Mouse (Mus musculus) hindbrain, embryonic 11.5 days (tissue): ENCODE data around the gene Acot5. TPM values are rescaled to one million over a fixed set of nuclear protein-coding genes. Genes with fewer than 3 reads are reported as not detected.

Experiments
- ATAC-seq: fragments of 200-750 bp; cut with Nextera tagmentation; 2 replicates; pipeline ENCODE4 v1.8.0; 2017; ENCODE audit warnings: mild to moderate bottlenecking, moderate TSS enrichment, moderate library complexity; ENCODE audit not compliant: low FRiP score
- DNase-seq: peaks from one replicate; pipeline ENCODE4 v3.0.0-alpha.2; 2015; ENCODE audit warnings: low spot score
- H3K27ac ChIP-seq: fragments of 300-500 bp; sonication (generic); 2 replicates; pipeline ENCODE4 v1.5.1; 2014; ENCODE audit warnings: mild to moderate bottlenecking, low read depth, low read length
- H3K27me3 ChIP-seq: fragments of 300-500 bp; sonication (generic); 2 replicates; pipeline ENCODE4 v1.6.1; 2014; ENCODE audit warnings: mild to moderate bottlenecking, low read length, moderate library complexity, mixed read lengths; ENCODE audit not compliant: control insufficient read depth, insufficient read depth
- H3K36me3 ChIP-seq: fragments of 300-500 bp; sonication (generic); 2 replicates; pipeline ENCODE4 v1.6.1; 2014; ENCODE audit warnings: mild to moderate bottlenecking, low read length, moderate library complexity, mixed read lengths; ENCODE audit not compliant: control insufficient read depth, insufficient read depth
- H3K4me1 ChIP-seq: fragments of 300-500 bp; sonication (generic); replicated peaks from 2 replicates; pipeline ENCODE4 v1.6.1; 2014; ENCODE audit warnings: low read length, mixed read lengths; ENCODE audit not compliant: control insufficient read depth, insufficient read depth
- H3K4me2 ChIP-seq: fragments of 300-500 bp; sonication (generic); replicated peaks from 2 replicates; pipeline ENCODE4 v1.6.1; 2014; ENCODE audit warnings: mild to moderate bottlenecking, low read depth, low read length
- H3K4me3 ChIP-seq: fragments of 300-500 bp; sonication (generic); 2 replicates; pipeline ENCODE4 v1.5.1; 2014; ENCODE audit warnings: low read depth, low read length
- H3K9ac ChIP-seq: fragments of 300-500 bp; sonication (generic); 2 replicates; pipeline ENCODE4 v1.6.1; 2014; ENCODE audit warnings: low read depth, low read length
- H3K9me3 ChIP-seq: fragments of 300-500 bp; sonication (generic); 2 replicates; pipeline ENCODE4 v1.6.1; 2016; ENCODE audit warnings: low read length; ENCODE audit not compliant: control insufficient read depth
- WGBS: fragments of 180-500 bp; shearing (Covaris S2); extraction: QIAGEN DNeasy Blood & Tissue Kit; methylation state at CpG from one replicate; pipeline ENCODE4 v1.1.7; 2014; 5-methylcytosine and 5-hydroxymethylcytosine counted together
- polyA plus RNA-seq: library from polyadenylated mRNA; unstranded; fragments of >200 nt; fragmentation: Nextera tagmentation; extraction: Ambion mirVana; gene quantifications from 2 replicates; pipeline ENCODE4 v1.2.1, GENCODE M21; 2014

Acot5 gene
- polyA plus RNA-seq, 1 experiment from 2014 or later, result not detected

DNA sequence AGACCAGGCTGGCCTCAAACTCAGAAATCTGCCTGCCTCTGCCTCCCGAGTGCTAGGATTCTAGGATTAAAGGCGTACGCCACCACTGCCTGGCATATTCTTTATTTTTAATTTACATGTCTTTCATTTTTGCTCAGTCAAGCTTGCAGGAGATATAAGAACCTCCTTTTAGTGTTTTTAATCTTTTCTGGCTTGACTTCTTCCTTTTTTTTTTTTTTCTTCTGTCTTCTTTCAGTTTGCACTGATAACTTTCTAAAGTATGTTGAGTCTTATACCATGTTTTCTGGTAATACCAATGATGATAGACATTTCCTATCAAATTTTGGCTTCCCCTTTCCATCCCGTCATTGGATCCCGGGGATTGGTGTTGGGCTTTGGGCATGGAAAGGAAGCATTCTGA, 50.5 kb downstream of the Acot5 start:
- H3K4me3 ChIP-seq, result no peak overlapping the region
- no peaks in the 10 kb centered on the region for H3K27me3 ChIP-seq
- H3K4me2 ChIP-seq, result no peak overlapping the region
- no peaks in the 10 kb centered on the region for H3K36me3 ChIP-seq
- no peak for DNase-seq
- ATAC-seq, result no peak
- H3K4me1 ChIP-seq, result peaks cover 4% of the 10 kb centered on the region; the same call in 1 of the 2 replicates
- WGBS, result 97% methylated on average over 5 of the region's 5 CpGs
- no peak overlapping the region for H3K27ac ChIP-seq
- H3K9me3 ChIP-seq, result no peaks in the 10 kb centered on the region
- no peak overlapping the region for H3K9ac ChIP-seq

Other genes starting within 250 kb of the Acot5 start
- 27.5 and 31.0 TPM in 2 replicates for gene Numb, start 147.4 kb upstream of the Acot5 start, polyA plus RNA-seq
- gene Riox1, start 118.7 kb upstream of the Acot5 start, polyA plus RNA-seq, result 14.9 and 15.0 TPM in 2 replicates
- 0.08 TPM in 1 of 2 replicates, not detected in the other for gene Heatr4, start 84.5 kb upstream of the Acot5 start, polyA plus RNA-seq
- 14.0 and 15.7 TPM in 2 replicates for gene Acot2, start 81.5 kb upstream of the Acot5 start, polyA plus RNA-seq
- 45.5 and 49.5 TPM in 2 replicates for gene Acot1, start 59.8 kb upstream of the Acot5 start, polyA plus RNA-seq
- 0.14 and 0.63 TPM in 2 replicates for gene Acot4, start 30.9 kb upstream of the Acot5 start, polyA plus RNA-seq
- not detected in 2 replicates for gene Gm49366, start 30.4 kb upstream of the Acot5 start, polyA plus RNA-seq
- gene Acot3, start 17.2 kb upstream of the Acot5 start, polyA plus RNA-seq, result 0.37 and 0.47 TPM in 2 replicates
- gene Acot6, start 31.3 kb downstream of the Acot5 start, polyA plus RNA-seq, result 0.76 and 0.91 TPM in 2 replicates
- 4.8 and 6.3 TPM in 2 replicates for gene Dnal1, start 45.0 kb downstream of the Acot5 start, polyA plus RNA-seq
- gene Pnma1, start 79.2 kb downstream of the Acot5 start, polyA plus RNA-seq, result 2.4 and 2.6 TPM in 2 replicates
- 4.2 and 6.1 TPM in 2 replicates for gene Elmsan1, start 149.6 kb downstream of the Acot5 start, polyA plus RNA-seq
- 16.0 and 17.9 TPM in 2 replicates for gene Ptgr2, start 215.9 kb downstream of the Acot5 start, polyA plus RNA-seq
- gene Zfp410, start 247.5 kb downstream of the Acot5 start, polyA plus RNA-seq, result 126 TPM in 2 replicates